Mouse (Mus musculus) retina, postnatal 7 days (tissue): Measurements from ENCODE around the gene Srrm2.

Experiments
- DNase-seq: peaks from one replicate; pipeline ENCODE4 v3.0.0-alpha.2; 2012; ENCODE audit warnings: low read depth, low spot score

Gene Srrm2

DNA sequence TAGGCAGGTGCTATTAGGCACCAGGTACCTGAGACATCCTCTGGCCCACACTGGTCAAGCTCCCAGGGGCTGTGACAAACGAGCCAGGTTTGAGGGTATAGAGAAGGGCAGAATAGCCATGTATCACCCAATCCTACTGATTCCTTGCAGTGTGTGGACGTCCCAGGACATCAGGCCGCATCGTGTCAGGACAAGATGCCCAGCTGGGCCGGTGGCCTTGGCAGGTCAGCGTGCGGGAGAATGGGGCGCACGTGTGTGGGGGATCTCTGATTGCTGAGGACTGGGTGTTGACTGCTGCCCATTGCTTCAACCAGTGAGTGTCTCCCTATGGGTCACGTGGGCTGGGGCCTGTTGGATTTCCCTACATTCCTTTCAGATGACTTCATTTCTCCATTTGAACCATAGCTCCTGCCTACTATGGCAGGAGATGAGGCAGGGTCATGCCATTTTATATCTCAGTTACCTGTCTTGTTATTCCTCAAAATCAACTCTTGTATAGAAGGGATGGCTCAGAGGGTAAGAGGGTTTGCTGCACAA, 64.0 kb downstream of the Srrm2 start:
- DNase-seq, result no peak

DNA sequence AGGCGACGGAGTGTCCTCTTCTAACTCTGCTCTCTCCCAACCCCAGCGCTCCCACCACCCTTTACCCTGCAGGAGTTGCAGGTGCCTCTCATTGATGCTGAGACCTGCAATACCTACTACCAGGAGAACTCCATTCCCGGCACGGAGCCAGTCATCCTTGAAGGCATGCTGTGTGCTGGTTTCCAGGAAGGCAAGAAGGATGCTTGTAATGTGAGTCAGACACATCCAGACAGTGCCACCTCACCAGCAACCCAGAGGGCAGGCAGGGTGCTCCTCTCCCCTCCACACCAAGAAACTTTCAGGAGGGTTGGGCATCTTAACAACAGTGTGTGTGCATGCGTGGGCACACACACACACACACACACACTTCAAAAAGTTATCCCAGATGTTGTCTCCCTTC, 66.9 kb downstream of the Srrm2 start:
- no peak for DNase-seq

DNA sequence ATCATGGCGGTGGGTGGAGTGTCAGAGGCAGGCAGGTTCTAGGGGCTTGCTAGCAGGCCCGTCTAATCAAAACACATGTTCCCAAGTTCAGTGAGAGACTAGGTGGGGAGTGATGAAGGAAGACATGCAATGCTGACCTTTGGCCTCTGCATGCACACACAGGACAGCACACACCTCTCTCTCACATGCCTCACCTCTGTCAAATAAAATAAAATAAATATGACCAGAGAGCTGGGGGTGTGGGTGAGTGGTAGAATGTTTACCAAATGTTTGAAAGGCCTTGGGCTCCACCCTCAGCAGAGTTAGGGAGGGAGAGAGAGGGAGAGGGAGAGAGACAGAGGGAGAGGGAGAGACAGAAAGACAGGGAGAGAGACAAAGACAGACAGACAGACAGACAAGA, 67.6 kb downstream of the Srrm2 start:
- no peak for DNase-seq

DNA sequence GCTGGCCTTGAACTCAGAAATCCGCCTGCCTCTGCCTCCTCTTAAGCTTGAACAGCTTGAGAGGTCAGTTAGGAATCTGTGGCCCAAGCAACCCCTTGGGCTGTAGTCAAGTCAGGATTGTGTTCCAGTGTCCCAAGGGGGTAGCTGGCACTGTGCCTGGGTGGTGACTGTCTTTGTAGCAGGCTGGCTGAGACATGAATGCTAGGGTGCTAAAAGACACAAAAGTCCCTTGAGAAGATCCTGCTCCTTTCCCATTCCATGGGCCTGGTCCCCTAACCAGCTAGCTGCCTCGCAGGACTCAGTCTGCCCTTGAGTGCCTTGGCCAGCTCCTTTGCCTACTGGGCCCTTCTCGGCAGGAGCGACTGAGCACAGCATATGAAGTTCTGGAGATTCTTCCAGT, 72.6 kb downstream of the Srrm2 start:
- no peak for DNase-seq

DNA sequence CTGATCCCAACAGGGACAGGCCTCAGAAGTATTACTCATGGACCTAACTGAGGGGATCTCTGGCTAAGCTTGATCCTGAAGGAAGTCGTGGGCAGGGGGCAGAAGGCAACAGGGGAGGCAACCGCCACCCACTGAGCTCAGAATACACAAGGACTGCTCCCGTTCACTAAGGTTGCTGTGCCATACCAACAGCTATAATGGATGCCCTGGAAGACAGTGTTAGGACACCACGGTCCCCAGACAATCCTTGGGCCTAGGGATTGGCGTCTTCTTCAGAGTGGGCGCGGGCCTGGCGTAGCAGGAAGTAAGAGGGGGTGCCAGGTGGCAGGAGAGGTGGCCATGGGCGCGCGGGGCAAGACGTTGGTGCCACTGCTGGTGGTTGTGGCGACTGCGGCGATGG, 77.4 kb downstream of the Srrm2 start, which contains the start of gene Prss21:
Prss21 (plus strand) TSS at position 301 of the 400 bp plus-strand sequence.
- no peak for DNase-seq

DNA sequence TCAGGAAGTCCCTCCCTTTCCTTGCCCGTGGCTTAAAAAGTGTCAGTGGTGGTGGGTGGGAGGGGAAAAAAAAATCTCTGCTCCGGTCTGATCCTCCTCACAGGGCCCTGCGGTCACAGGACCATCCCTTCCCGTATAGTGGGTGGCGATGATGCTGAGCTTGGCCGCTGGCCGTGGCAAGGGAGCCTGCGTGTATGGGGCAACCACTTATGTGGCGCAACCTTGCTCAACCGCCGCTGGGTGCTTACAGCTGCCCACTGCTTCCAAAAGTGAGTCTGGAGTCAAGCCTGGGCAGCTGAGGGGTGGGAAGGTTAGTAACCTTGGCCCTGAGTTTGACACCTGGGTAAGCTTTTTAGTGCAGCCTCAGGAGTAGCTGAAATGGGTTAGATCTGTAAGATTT, 78.2 kb downstream of the Srrm2 start:
- no peak for DNase-seq
